Mouse (Mus musculus): ENCODE results near the gene Gpr108. TPM values are rescaled to one million over a fixed set of nuclear protein-coding genes. Genes with fewer than 3 reads are reported as not detected.

Gene Gpr108
- polyA plus RNA-seq (2015; fragmentation: Nextera tagmentation; extraction: Ambion mirVana): 13.7 and 15.2 TPM in 2 replicates

- Histone ChIP-seq H3K4me2 (peak within 1 kb of the TSS; percentile 91), H3K4me3 (replicated peaks) (peak within 1 kb of the TSS; percentile 67), H3K9ac (peak within 1 kb of the TSS; percentile 76), H3K27ac (peak within 1 kb of the TSS; percentile 83), H3K9me3 (replicated peaks) (no peaks in the 10 kb centered on the region), H3K4me1 (replicated peaks) (peaks cover 51% of the 10 kb centered on the region), H3K36me3 (peaks cover 9% of the 10 kb centered on the region; the same call in 1 of the 2 replicates), H3K27me3 (peaks cover 15% of the 10 kb centered on the region)
- DNase-seq (peak; percentile 82), ATAC-seq (ENCODE audit: low read depth) (peak; percentile 57)
- 0% methylated on average over 12 of the region's 12 CpGs for WGBS (ENCODE audit: insufficient replicate concordance)
These were observed at the start of gene Gpr108 for GRCm38 (mm10) chr17:57248201-57248699. Gene Gpr108 (minus strand): TSS chr17:57248446.

- DNase-seq (no peak), ATAC-seq (ENCODE audit: low read depth) (peak; percentile 54; the same call in 1 of the 2 replicates)
- no peak overlapping the region for H3K4me3 ChIP-seq (replicated peaks)
- H3K4me2 ChIP-seq: no peak overlapping the region
- no peaks in the 10 kb centered on the region for H3K9me3 ChIP-seq (replicated peaks)
- 59% methylated on average over 12 of the region's 12 CpGs for WGBS (ENCODE audit: insufficient replicate concordance)
- H3K36me3 ChIP-seq: peaks cover 6% of the 10 kb centered on the region; the same call in 1 of the 2 replicates
- no peak overlapping the region for H3K9ac ChIP-seq
- H3K4me1 ChIP-seq (replicated peaks): peaks cover 16% of the 10 kb centered on the region
- H3K27me3 ChIP-seq: no peaks in the 10 kb centered on the region
- no peak overlapping the region for H3K27ac ChIP-seq
These were observed 48.8 kb upstream of the Gpr108 start for GRCm38 (mm10) chr17:57297040-57297439.

DNA sequence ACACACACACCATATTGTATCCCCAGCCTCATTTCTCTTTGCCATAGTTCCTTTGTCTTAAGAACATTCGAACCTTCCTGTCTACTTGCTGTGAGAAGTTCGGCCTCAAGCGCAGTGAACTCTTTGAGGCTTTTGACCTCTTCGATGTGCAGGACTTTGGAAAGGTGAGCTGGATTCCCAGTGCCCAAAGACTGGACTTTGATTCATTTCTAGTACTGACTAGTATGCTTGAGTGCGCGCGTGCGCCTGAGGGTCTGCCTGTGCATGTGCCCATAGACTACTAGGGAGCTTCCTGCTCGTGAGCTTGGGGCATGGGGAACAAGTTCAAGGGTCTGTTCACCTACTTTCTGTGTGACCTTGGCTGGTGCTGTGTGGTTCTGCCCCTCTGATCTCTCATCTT, 47.7 kb upstream of the Gpr108 start:
- DNase-seq (no peak), ATAC-seq (ENCODE audit: low read depth) (no peak)
- Histone ChIP-seq H3K27me3 (no peaks in the 10 kb centered on the region), H3K4me1 (replicated peaks) (peaks cover 20% of the 10 kb centered on the region), H3K9ac (no peak overlapping the region), H3K27ac (no peak overlapping the region), H3K4me2 (no peak overlapping the region), H3K9me3 (replicated peaks) (no peaks in the 10 kb centered on the region), H3K36me3 (peaks cover 6% of the 10 kb centered on the region; the same call in 1 of the 2 replicates), H3K4me3 (replicated peaks) (no peak overlapping the region)
- 77% methylated on average over 9 of the region's 9 CpGs for WGBS (ENCODE audit: insufficient replicate concordance)

DNA sequence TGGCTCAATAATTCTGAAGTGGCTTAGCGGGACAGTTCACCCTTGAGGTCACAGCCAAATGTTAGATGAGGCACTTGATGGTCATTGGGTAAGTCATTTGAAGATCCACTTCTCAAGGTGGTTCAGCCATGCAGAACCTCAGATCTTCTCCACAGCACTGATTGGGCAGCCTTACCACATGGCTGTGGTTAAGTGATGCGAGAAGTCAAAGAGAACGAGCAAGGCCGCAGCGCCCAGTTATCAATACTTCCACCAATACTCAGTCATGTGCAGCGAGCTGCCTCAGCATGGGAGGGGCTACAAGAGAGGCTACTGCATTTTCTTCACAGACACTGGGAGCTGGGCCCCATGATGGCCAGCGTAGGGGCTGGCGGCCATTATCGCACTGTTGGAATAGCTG, 44.7 kb upstream of the Gpr108 start:
- ATAC-seq (ENCODE audit: low read depth) (no peak), DNase-seq (no peak)
- Histone ChIP-seq H3K27me3 (no peaks in the 10 kb centered on the region), H3K36me3 (no peaks in the 10 kb centered on the region), H3K4me3 (replicated peaks) (no peak overlapping the region), H3K9ac (no peak overlapping the region), H3K27ac (no peak overlapping the region), H3K9me3 (replicated peaks) (no peaks in the 10 kb centered on the region), H3K4me1 (replicated peaks) (peaks cover 36% of the 10 kb centered on the region), H3K4me2 (no peak overlapping the region)
- 78% methylated on average over 9 of the region's 9 CpGs for WGBS (ENCODE audit: insufficient replicate concordance)

- no peak overlapping the region for H3K9ac ChIP-seq
- no peaks in the 10 kb centered on the region for H3K27me3 ChIP-seq
- ATAC-seq (ENCODE audit: low read depth): no peak
- no peak overlapping the region for H3K4me2 ChIP-seq
- DNase-seq: no peak
- no peaks in the 10 kb centered on the region for H3K9me3 ChIP-seq (replicated peaks)
- H3K4me3 ChIP-seq (replicated peaks): no peak overlapping the region
- H3K4me1 ChIP-seq (replicated peaks): peaks cover 39% of the 10 kb centered on the region
- WGBS (ENCODE audit: insufficient replicate concordance): 61% methylated on average over 2 of the region's 2 CpGs
- H3K27ac ChIP-seq: no peak overlapping the region
- no peaks in the 10 kb centered on the region for H3K36me3 ChIP-seq
These were observed 44.1 kb upstream of the Gpr108 start for GRCm38 (mm10) chr17:57292302-57292701.

DNA sequence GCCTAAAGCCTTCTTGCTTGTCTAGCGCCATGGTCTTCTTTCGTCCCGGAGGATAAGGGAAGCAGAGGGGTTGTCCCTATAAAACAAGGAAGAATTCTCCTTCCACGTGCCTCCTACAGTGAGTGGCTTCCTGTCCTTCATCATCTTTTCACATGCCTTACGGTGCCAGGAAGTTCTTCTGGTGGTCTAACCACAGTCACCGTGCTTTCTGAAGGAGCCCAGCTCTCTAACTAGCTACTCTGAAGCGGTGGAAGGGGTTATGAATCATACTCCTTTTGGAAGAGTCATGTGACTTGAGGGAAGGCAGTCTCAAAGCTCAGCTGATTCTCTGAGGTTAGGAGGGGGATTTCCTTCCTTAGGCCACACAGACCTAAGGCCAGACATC, 42.4 kb upstream of the Gpr108 start:
- peak overlapping the region; percentile 30 for H3K4me2 ChIP-seq
- WGBS (ENCODE audit: insufficient replicate concordance): 18% methylated on average over 7 of the region's 7 CpGs
- peak overlapping the region; percentile 66 for H3K27ac ChIP-seq

DNA sequence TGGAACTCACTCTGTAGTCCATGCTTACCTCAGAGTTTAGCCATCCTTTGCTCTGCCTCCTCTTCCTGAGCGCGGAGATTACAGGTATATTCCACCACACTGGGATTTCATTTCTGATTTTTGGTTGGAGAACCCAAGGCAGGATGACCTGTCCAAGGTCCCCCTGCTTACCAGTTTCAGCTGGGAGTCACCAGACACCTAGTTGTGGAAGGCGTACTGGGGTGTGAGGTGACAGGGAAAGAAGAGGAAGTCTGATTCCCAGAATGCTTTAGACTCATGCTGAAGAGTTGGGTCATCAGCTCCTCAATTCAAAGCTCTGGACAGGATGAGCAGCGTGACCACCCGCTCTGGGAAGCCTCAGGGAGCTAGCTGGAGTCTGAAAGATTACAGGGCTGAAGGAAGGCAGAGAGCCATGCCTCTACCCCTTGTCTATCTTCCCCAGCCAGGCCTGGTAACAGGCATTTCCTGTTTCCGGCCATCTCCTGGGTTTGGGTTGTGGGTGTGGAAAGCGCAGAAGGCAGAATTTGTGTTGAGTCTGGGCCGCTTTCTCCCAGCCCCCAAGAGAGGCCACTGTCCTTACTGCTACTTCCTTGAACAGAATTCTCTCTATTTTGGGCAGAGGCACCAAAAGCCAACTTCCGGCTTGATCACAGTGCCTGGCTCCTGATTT, 41.9 kb upstream of the Gpr108 start:
- peak overlapping the region; percentile 75 for H3K27ac ChIP-seq
- no peaks in the 10 kb centered on the region for H3K36me3 ChIP-seq
- peak overlapping the region; percentile 30 for H3K4me2 ChIP-seq
- ATAC-seq (ENCODE audit: low read depth): peak; percentile 79
- H3K27me3 ChIP-seq: no peaks in the 10 kb centered on the region
- no peaks in the 10 kb centered on the region for H3K9me3 ChIP-seq (replicated peaks)
- H3K9ac ChIP-seq: no peak overlapping the region
- peak; percentile 29 for DNase-seq
- 31% methylated on average over 9 of the region's 9 CpGs for WGBS (ENCODE audit: insufficient replicate concordance)
- H3K4me1 ChIP-seq (replicated peaks): peaks cover 39% of the 10 kb centered on the region
- no peak overlapping the region for H3K4me3 ChIP-seq (replicated peaks)

More for the DNA sequence above, 42.4 kb upstream of the Gpr108 start:
- no peak overlapping the region for H3K9ac ChIP-seq
- ATAC-seq (ENCODE audit: low read depth) (peak; percentile 37), DNase-seq (no peak)
- H3K4me3 ChIP-seq (replicated peaks): no peak overlapping the region
- no peaks in the 10 kb centered on the region for H3K27me3 ChIP-seq
- no peaks in the 10 kb centered on the region for H3K36me3 ChIP-seq
- H3K9me3 ChIP-seq (replicated peaks): no peaks in the 10 kb centered on the region
- peaks cover 42% of the 10 kb centered on the region for H3K4me1 ChIP-seq (replicated peaks)

- 68% methylated on average over 5 of the region's 5 CpGs for WGBS (ENCODE audit: insufficient replicate concordance)
- H3K36me3 ChIP-seq: no peaks in the 10 kb centered on the region
- 0 out of 2 replicates have a peak overlapping the region, but pooled peaks have one; percentile 75 for H3K27ac ChIP-seq
- H3K27me3 ChIP-seq: no peaks in the 10 kb centered on the region
- H3K9ac ChIP-seq: no peak overlapping the region
- no peaks in the 10 kb centered on the region for H3K9me3 ChIP-seq (replicated peaks)
- ATAC-seq (ENCODE audit: low read depth) (no peak), DNase-seq (no peak)
- no peak overlapping the region for H3K4me3 ChIP-seq (replicated peaks)
- peaks cover 33% of the 10 kb centered on the region for H3K4me1 ChIP-seq (replicated peaks)
- H3K4me2 ChIP-seq: no peak overlapping the region
These were observed 41.0 kb upstream of the Gpr108 start for GRCm38 (mm10) chr17:57289252-57289651.

DNA sequence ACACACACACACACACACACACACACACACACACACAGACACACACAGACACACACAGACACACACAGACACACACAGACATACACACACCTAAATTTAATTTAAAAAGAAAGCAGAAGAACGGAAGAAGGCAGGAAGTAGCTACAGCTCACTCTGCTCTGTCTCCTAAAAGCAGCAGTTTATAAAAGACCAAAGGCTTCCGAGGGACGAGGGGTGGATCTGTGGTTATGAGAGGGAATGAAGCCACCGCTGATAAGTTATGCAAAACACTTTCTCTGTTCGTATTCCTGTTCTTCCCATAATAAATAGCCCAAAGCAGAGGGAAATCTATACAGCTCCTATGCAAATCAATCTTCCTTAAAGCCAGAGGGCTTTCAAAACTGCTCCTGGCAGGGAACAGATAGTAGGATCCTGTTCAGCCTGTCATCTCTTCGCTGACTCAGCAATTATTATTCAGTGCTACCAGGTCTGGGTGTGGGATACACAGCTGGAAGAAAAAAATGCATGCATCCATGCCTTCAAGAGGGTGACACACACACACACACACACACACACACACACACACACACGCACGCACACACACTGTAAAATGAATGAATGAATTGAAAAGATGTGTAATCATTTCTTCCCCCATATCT, 38.6 kb upstream of the Gpr108 start:
- no peaks in the 10 kb centered on the region for H3K9me3 ChIP-seq (replicated peaks)
- DNase-seq (no peak), ATAC-seq (ENCODE audit: low read depth) (no peak)
- H3K36me3 ChIP-seq: no peaks in the 10 kb centered on the region
- WGBS (ENCODE audit: insufficient replicate concordance): 30% methylated on average over 8 of the region's 8 CpGs
- no peak overlapping the region for H3K9ac ChIP-seq
- H3K4me2 ChIP-seq: no peak overlapping the region
- H3K4me1 ChIP-seq (replicated peaks): peaks cover 33% of the 10 kb centered on the region
- no peaks in the 10 kb centered on the region for H3K27me3 ChIP-seq
- H3K27ac ChIP-seq: no peak overlapping the region
- H3K4me3 ChIP-seq (replicated peaks): no peak overlapping the region

DNA sequence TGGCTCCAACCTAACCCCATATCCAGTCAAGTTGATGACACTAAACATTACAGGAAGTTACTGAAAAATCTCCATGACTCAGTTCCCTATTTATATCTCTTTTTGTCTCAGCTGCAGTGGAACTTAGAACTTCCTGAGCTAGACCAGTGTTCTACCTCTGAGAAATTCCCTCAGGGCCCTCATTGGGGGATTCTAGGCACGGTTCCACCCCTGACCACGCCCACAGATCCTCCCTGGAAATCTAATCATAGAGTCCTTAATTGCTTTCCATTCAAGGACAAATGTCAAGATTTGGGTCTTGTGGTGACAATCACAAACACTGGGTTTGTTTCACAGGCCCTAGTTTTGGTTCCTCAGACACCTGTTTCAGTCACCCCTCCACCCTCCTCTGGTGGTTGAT, 36.8 kb upstream of the Gpr108 start:
- no peak overlapping the region for H3K4me2 ChIP-seq
- 52% methylated on average over 2 of the region's 2 CpGs for WGBS (ENCODE audit: insufficient replicate concordance)

DNA sequence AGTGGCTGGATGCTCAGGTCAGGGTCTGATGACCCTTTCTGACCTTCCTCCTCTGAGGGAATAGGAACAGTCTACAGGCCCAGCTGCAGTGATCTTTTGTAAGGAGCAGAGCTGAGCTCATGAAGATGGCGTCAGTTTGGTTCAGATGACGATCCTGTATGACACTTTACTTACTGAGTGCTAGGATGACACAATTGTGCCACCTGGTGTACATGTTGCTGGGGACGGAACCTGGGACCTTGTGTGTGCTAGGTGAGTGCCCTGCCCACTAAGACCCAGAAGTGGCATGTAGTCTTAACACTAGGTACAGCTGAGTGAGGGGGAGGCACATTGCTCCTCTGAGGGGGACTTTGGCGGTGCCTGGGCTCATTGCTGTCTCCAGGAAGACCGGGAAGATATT, 35.7 kb upstream of the Gpr108 start:
- Histone ChIP-seq H3K4me2 (no peak overlapping the region), H3K27me3 (0 out of 2 replicates have a peak, but pooled peaks cover 3% of the 10 kb centered on the region), H3K36me3 (no peaks in the 10 kb centered on the region), H3K9ac (no peak overlapping the region), H3K4me3 (replicated peaks) (no peak overlapping the region), H3K4me1 (replicated peaks) (peaks cover 20% of the 10 kb centered on the region), H3K9me3 (replicated peaks) (no peaks in the 10 kb centered on the region), H3K27ac (no peak overlapping the region)
- WGBS (ENCODE audit: insufficient replicate concordance): 71% methylated on average over 5 of the region's 5 CpGs
- DNase-seq (no peak), ATAC-seq (ENCODE audit: low read depth) (no peak)

More for the DNA sequence above, 36.8 kb upstream of the Gpr108 start:
- Histone ChIP-seq H3K9me3 (replicated peaks) (no peaks in the 10 kb centered on the region), H3K27ac (no peak overlapping the region), H3K4me1 (replicated peaks) (peaks cover 21% of the 10 kb centered on the region), H3K4me3 (replicated peaks) (no peak overlapping the region), H3K9ac (no peak overlapping the region), H3K27me3 (no peaks in the 10 kb centered on the region), H3K36me3 (no peaks in the 10 kb centered on the region)
- ATAC-seq (ENCODE audit: low read depth) (no peak), DNase-seq (no peak)

Measured in liver, embryonic 13.5 days (tissue).